Mouse (Mus musculus) liver, adult 2 months (tissue): ENCODE measurements at regions not wholly inside any gene's neighbourhood (a gene's known extent, or its start where the extent isn't known, plus 50 kb on each side); places are given as distances from the start of the nearest gene placed in this dataset.

Experiments used
- CTCF ChIP-seq: fragments of 200-500 bp; IDR thresholded peaks from 2 replicates; pipeline ENCODE4 v1.5.1; 2011; ENCODE audit warnings: low read depth, low read length, control low read depth
- POLR2A ChIP-seq: fragments of 200-500 bp; IDR thresholded peaks from 2 replicates; pipeline ENCODE4 v1.6.1; 2011; ENCODE audit warnings: low read length, control low read depth; ENCODE audit not compliant: insufficient read depth; ENCODE audit errors: extremely low read depth

GRCm38 (mm10) chr6:135436315-135436714 lies 74.0 kb downstream of the Emp1 start:
- TF ChIP-seq CTCF (no peak), POLR2A (no peak)
